Mouse (Mus musculus) mammary gland, adult 2 months (tissue): ENCODE data around the gene Gm26920. TPM values are rescaled to one million over a fixed set of nuclear protein-coding genes. Genes with fewer than 3 reads are reported as not detected.

Experiments used
- polyA plus RNA-seq: library from polyadenylated mRNA; depleted of rRNA; stranded (reverse); fragments of >200 nt; gene quantifications from 2 replicates; pipeline ENCODE4 v1.2.3, GENCODE M21; 2012; ENCODE audit warnings: low replicate concordance; rRNA removed

Gene Gm26920
- polyA plus RNA-seq, result 0.10 TPM in 1 of 2 replicates, not detected in the other

GRCm38 (mm10) chr7:30090092-30090969 lies at the start of gene Gm26920, which contains the start of gene Zfp566:
TSS of gene Gm26920 (minus strand) at chr7:30090410.
TSS of gene Zfp566 (minus strand) at chr7:30090527.

GRCm38 (mm10) chr7:30121308-30122187 lies 31.3 kb upstream of the Gm26920 start, which contains the start of gene Zfp382:
TSS of gene Zfp382 (plus strand) at chr7:30121942.

GRCm38 (mm10) chr7:30094646-30095429 lies 4.6 kb upstream of the Gm26920 start, which contains the start of gene Zfp260:
TSS of gene Zfp260 (plus strand) at chr7:30094777.

DNA sequence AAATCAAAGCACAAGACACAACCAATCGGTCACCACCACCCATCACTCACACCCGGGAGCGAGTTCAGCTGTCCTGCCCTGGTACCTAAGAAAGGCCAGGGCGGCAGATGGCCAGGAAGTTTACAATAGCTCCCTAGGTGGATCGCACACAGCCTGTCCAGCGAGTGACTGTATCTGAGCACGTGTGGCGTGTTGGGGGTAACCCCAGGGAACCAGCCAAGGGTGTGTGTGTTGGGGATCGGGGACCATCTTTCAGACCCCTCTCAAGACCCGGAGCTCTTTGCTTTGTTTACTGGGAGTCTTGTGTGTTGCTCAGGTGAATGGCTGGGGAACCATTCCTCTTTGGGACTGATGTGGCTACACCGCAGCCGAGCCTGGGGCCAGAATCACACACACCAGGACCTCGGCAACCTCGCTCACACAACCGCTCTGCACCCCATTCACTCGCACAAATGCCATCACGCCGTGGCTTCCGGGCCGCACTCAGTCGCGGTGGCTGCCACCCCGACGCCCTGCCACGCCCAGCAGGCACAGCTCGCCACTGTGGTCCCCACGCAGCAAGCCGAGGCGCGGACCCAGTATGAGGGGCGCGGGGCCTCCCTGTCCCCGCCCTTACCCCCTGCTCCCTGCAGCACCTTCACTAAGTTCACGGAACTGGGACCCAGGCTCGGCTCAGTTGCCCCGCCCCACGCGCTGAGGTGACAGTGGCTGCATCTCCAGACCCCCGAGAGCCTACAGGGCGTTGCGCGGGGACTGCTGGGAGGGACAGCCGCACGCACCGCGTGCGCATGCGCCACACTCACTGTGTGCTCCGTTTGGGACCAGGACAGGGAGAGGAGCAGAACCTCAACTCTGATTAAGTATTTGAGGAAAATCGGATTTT lies 17.8 kb downstream of the Gm26920 start, which contains the start of gene Zfp82:
Gene Zfp82, minus strand, starts transcription at position 755 of the 883 bp plus-strand sequence.

GRCm38 (mm10) chr7:30050882-30051548 lies 39.2 kb downstream of the Gm26920 start, which contains the start of gene Zfp14:
TSS of gene Zfp14 (minus strand) at chr7:30051380.

Other genes starting within 250 kb of the Gm26920 start
- 0.26 and 0.37 TPM in 2 replicates for gene Zfp940, start 236.7 kb downstream of the Gm26920 start, polyA plus RNA-seq
- 1.0 and 1.7 TPM in 2 replicates for gene Zfp420, start 230.4 kb downstream of the Gm26920 start, polyA plus RNA-seq
- 1.6 and 2.8 TPM in 2 replicates for gene Zfp27, start 183.8 kb downstream of the Gm26920 start, polyA plus RNA-seq
- 0.43 and 1.5 TPM in 2 replicates for gene Zfp383, start 182.2 kb downstream of the Gm26920 start, polyA plus RNA-seq
- gene Zfp74, start 136.3 kb downstream of the Gm26920 start, polyA plus RNA-seq, result 4.8 and 10.8 TPM in 2 replicates
- gene Zfp568, start 106.5 kb downstream of the Gm26920 start, polyA plus RNA-seq, result 2.8 and 4.7 TPM in 2 replicates
- 1.4 and 5.3 TPM in 2 replicates for gene Zfp14, start 39.0 kb downstream of the Gm26920 start, polyA plus RNA-seq
- gene Zfp82, start 17.5 kb downstream of the Gm26920 start, polyA plus RNA-seq, result 0.48 and 0.73 TPM in 2 replicates
- gene Zfp566, start 117 bp upstream of the Gm26920 start, polyA plus RNA-seq, result 1.7 and 3.5 TPM in 2 replicates
- gene Zfp260, start 4.4 kb upstream of the Gm26920 start, polyA plus RNA-seq, result 12.3 and 36.1 TPM in 2 replicates
- 0.66 and 1.5 TPM in 2 replicates for gene Zfp382, start 31.5 kb upstream of the Gm26920 start, polyA plus RNA-seq
- gene Zfp146, start 79.3 kb upstream of the Gm26920 start, polyA plus RNA-seq, result 6.4 and 14.2 TPM in 2 replicates
- gene Cox7a1, start 93.7 kb upstream of the Gm26920 start, polyA plus RNA-seq, result 13.9 and 170 TPM in 2 replicates
- gene Capns1, start 108.4 kb upstream of the Gm26920 start, polyA plus RNA-seq, result 1,198 and 1,715 TPM in 2 replicates
- gene Polr2i, start 141.5 kb upstream of the Gm26920 start, polyA plus RNA-seq, result 97.3 and 98.9 TPM in 2 replicates
- gene Tbcb, start 141.9 kb upstream of the Gm26920 start, polyA plus RNA-seq, result 33.0 and 33.5 TPM in 2 replicates
- gene Ovol3, start 145.3 kb upstream of the Gm26920 start, polyA plus RNA-seq, result not detected in 2 replicates
- gene Thap8, start 189.7 kb upstream of the Gm26920 start, polyA plus RNA-seq, result 0.72 and 1.5 TPM in 2 replicates
- 34.0 and 37.0 TPM in 2 replicates for gene Wdr62, start 190.0 kb upstream of the Gm26920 start, polyA plus RNA-seq
- gene Clip3, start 201.3 kb upstream of the Gm26920 start, polyA plus RNA-seq, result 21.3 and 27.3 TPM in 2 replicates
- gene Alkbh6, start 218.3 kb upstream of the Gm26920 start, polyA plus RNA-seq, result 159 and 218 TPM in 2 replicates
- 58.8 and 76.8 TPM in 2 replicates for gene Syne4, start 224.4 kb upstream of the Gm26920 start, polyA plus RNA-seq
- gene E130208F15Rik, start 231.3 kb upstream of the Gm26920 start, polyA plus RNA-seq, result 0.52 and 2.0 TPM in 2 replicates
- gene Sdhaf1, start 233.5 kb upstream of the Gm26920 start, polyA plus RNA-seq, result 18.7 and 40.8 TPM in 2 replicates